Mouse (Mus musculus): ENCODE measurements around the gene Adat1.

The Adat1 gene

DNA sequence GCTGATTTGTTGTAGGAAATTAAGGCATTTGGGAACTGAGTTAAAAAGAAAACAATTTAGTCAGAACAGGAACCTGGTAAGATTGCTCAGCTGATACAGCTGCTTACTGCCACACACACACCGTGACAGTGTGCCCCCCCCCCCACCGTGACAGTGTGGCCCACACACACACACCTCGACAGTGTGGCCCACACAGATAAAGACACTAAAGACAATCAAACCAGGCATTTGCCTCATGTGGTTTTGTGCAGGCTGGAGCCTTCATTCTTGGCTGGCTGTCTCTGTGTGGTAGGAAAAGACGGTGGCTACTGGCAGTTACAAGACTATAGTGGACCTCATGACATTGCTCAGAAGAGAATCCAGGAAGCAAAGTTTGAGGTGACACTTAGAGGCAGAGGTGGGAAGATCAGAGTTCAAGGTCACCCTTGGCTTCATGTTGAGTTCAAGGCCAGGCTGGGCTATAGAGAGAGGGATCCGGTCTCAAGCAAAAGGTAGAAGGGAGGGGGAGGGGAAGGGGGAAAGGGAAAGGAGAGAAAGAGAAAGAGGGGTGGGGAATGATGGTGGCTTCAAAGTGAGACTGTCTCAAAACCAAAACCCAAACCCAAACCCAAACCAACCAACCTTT lies 24.7 kb downstream of the Adat1 start:
- DNase-seq, result no peak

DNA sequence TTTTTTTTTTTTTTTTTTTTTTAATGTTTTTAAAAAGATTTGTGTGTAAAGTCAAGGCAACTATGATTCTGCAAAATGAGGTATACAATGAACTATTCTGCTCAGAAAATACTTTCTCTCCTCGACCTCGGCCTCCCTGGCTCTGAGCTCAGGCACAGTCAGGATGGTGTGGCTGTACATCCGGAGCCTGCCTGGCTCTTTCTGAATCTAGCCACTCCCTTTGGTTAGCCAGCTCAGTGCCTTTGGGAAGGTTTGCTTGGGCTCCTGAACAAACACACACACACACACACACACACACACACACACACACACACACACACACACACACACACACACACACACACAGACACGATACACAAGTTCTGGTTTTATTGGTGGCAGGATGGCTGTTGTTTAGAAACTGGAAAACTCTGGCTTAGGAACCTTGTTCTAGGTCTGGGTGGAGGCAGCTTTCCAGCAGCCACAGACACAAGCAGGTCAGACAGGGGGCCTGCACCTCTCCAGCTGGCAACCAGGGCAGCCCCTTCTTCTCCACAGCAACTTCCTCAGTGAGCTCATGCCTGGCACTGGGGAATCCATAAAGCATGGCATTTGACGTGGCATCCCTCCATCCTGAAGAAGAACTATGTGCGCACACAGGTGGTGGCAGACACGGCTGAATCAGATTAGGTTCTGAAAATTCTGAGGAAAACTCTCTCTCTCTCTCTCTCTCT lies 27.1 kb downstream of the Adat1 start:
- no peak for DNase-seq

GRCm38 (mm10) chr8:111964351-111964750 lies 27.8 kb downstream of the Adat1 start:
- no peak for DNase-seq

DNA sequence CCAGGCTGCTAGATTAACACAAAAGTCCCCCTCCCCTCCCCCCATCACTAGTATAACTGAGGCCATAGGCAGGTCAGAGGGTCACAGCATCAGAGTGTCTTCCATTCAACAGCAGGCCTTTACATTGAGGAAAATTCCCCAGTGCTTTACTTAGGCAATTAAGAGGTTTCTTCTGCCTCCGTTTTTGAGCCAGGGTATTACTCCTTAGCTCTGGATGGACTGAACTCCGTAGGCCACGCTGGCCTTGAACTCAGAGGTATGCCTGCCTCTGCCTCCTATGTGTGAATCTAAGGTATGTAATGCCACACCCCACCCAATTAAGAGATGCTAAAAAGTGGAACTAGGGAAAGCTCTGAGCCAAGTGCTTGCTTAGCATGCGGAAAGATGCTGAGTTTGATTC lies 28.6 kb downstream of the Adat1 start:
- no peak for DNase-seq

DNA sequence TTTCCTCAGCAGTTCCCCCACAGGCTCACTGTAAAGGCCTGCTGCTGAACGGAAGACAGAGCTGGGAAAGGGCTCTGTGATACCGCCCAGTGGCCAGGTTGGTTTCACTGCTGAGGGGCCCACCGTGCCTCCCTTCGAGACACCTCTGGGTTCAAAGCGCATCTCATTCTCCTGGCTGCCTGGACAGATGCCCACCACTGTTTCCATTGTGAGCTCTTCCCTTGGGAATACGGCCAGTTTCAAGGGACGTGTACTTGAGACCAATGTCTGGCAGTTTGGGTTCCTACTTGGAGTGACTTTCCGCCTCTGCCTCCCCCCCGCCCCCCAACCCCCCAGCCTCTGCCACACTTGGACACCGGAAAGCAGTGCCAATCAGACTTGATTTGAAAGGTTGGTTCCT lies 29.0 kb downstream of the Adat1 start:
- no peak for DNase-seq

DNA sequence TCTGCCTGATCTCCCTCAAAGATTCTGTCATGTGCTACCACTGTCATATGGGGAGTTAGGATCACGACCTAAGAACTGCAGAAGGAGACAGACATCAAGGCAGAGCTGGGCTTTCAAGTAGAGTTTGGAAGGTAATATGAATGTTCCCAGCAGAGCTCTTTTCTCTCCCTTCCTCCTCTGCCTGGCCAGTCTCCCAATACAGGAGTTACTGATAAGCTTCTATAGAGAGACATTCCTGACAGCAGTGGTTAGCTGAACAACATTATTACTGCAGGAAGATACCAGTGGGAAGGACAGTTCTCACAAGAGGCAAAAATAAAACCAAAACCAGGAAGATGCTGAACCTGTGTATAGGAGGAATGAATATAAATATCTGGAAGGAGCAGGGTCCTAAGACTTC lies 29.5 kb downstream of the Adat1 start:
- no peak for DNase-seq

GRCm38 (mm10) chr8:111961330-111961729 lies 30.8 kb downstream of the Adat1 start:
- no peak for DNase-seq

DNA sequence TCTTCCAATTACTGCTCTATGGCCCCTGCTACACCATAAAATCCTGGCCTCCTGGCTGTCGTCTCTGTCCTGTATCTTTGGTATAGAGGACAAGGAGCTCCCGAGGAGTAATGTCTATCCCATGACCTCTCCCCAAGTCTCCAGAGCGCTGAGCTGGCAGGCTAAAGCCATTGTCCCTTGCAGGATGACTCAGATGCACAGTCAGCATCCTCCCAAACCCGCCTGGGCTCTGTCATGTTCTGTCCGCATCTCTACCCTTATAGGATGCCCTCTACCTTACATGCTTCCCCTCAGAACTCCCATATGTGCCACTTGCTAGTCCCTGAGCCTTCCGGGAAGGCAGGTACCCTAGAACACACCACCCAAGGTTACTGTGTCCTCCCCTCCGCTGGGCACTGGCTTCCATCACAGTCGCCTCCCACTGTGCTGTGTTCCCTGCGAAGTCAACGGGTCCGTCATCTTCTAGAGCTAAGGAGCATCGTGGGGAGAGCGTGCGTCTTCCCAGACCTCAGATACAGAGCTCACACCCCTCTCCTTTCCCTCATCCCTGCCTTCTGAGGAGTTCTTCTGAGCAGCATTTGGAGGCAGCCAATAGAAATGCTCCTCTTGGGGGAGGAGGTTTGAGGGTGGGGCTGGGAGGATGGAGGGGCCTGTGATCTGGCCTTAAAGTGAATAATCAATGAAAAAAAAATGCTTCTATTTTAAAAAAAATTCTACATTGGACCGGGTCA lies 31.3 kb downstream of the Adat1 start:
- no peak for DNase-seq

GRCm38 (mm10) chr8:111957231-111957630 lies 34.9 kb downstream of the Adat1 start:
- DNase-seq, result peak in 1 of 2 experiments; percentile 41

GRCm38 (mm10) chr8:111955879-111956278 lies 36.2 kb downstream of the Adat1 start:
- no peak for DNase-seq

DNA sequence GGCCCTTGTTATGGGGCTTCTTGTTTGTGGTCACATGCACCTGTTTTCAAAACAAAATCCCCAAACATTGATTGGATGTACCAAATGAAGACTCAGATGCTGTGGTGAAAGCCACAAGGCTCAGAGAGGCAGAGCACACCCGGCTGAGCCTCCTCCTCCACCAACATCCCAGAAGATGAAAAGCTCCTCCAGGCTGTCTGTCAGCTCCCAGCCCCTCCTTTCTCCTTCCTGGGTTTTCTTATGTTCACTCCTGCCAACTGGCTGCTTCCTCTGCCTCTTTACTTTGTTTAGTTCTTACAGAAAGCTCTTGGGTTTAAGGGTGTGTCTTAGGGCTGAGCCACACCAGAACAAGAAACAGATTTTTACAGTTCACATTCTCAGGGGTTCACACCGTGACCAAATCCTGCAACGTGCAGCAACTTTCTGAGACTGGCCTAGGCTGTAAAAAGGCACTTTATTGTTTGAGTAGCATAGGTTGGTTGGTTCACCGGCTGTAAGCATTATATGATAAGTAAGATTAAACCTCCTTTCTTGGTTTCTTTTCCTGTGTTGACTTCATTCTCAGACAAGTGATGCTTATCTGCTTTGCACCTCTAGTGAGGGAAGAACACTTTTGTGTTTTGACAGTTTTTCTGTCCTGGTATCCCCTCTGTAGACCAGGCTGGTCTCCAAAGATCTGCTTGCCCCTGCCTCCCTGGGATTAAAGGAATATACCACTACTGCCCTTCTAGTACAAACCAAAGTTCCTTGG lies 37.1 kb downstream of the Adat1 start:
- no peak for DNase-seq

DNA sequence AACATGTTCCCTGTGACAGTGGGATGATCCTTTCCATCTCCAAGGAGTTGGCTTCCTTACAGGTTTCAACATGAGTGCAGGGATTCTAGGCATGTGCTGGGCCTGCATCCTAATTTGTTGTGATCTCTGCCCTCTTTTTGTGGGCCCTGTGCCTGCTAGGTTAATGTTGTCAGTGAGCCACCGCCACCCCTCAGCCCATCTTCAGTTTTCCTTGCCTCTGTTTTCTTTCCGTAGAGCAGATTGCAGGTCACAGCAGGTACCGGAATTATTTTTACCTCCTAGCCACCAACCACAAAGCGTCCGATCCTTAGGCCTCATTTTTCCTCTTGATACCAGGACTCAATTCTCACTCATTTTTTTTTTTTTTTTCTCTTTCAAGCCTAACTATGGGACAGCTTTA lies 40.2 kb downstream of the Adat1 start:
- DNase-seq, result peak; percentile 72

GRCm38 (mm10) chr8:111951317-111951716 lies 40.8 kb downstream of the Adat1 start:
- DNase-seq, result no peak

- DNase-seq, result no peak
Observed at GRCm38 (mm10) chr8:111950846-111951245, 41.3 kb downstream of the Adat1 start.

DNA sequence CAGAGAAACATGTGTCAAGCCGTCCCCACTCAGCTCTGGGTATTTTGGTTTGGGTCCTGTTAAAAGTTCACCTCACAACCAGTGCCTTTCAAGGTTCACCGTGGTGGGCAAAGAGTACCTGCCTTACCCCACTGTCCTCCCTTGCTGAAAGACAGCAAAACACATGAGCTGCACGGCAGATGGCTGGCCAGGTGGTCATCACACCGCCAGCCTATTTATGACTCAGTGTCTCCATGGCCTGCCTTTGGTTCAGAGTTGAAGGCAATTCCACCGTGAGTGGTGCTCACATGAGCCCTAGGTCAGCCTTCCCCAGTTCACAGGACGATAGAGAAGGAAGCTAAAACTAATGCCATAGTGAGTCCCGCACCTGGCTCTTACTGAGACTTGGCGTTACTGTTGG lies 44.1 kb downstream of the Adat1 start:
- DNase-seq, result peak; percentile 69 to 75

- no peak for DNase-seq
Observed at GRCm38 (mm10) chr8:111947144-111947543, 45.0 kb downstream of the Adat1 start.

DNA sequence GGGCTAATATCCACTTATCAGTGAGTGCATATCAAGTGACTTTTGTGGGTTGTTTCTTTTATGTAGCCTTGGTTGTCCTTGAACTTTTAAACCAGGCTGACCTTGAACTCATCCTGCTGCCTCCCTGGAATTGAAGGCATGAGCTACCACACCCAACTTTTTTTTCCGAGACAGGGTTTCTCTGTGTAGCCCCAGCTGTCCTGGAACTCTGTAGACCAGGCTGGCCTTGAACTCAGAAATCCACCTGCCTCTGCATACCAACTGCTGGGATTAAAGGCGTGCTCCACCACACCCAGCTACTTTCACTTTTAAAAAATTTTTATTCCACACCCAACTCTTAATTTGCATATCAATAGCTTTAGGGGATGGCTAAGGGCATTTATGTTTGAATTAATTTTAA lies 48.6 kb downstream of the Adat1 start:
- no peak for DNase-seq

DNA sequence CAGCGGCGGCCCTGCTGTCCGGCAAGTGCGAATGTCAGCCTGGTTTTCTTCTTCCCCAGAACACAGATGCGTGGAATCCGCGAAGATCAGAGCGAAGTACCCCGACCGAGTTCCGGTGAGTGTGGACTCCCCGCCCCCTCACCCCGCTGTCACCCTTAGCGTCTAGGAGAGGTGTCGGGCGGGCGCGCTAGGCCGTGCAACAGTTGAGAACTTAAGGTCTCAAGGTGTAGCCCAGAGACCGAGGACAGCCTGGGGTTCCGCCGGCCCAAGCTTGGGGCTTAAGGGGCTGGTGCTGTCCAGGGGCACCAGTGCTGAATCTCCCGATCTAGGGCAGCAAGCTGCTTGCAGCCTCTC lies 51.0 kb downstream of the Adat1 start:
- peak; percentile 36 to 56 for DNase-seq

GRCm38 (mm10) chr8:111940171-111941100 lies 51.7 kb downstream of the Adat1 start, which contains the start of gene Gabarapl2:
TSS of gene Gabarapl2 (plus strand) at chr8:111940703.
- peak; percentile 99 to 100 for DNase-seq

- peak; percentile 66 to 73 for DNase-seq
Observed at GRCm38 (mm10) chr8:111939516-111940142, 52.5 kb downstream of the Adat1 start.

Measured in cerebellum, adult 18-20 months (tissue).